19 mouse cellular contexts compared by ENCODE assay signal in the genomic region with DNA sequence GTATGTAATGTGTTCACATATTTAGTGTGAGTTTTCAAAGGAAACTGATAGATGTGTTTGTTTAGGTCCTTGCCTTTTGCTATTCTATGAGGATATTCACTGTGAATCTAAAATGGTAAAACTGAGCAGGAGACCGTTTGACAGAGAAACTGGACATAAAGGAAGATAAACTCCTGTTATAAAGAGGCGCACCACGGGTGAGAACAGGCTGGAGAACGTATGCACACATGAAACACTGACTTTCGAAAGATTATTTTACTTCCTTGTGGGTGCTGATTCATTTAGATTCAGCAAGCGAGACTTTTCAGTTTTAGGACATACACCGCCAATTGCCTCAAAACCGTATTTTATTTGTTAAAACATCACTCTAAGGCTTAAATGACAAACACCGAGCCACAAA. TPM values are rescaled to one million over a fixed set of nuclear protein-coding genes. Genes with fewer than 3 reads are reported as not detected.
"Had no signal": no experiment of that assay in that cellular context is flagged by ENCODE, and none has a peak within 500 bp of the region (broad histone marks: within the 10 kb centered on the region; RNA-seq: fewer than 3 reads in every experiment).

No protein-coding gene starts in this region.

- H3K36me3 ChIP-seq: limb, embryonic 10.5 days; limb, embryonic 13.5 days; liver, embryonic 13.5 days; midbrain, embryonic 12.5 days; midbrain, embryonic 15.5 days; neural tube, embryonic 12.5 days; neural tube, embryonic 15.5 days had no signal

- H3K9me3 ChIP-seq: limb, embryonic 10.5 days; limb, embryonic 13.5 days; liver, embryonic 13.5 days; midbrain, embryonic 12.5 days; midbrain, embryonic 15.5 days; neural tube, embryonic 12.5 days; neural tube, embryonic 15.5 days had no signal

- H3K4me2 ChIP-seq: limb, embryonic 13.5 days; liver, embryonic 13.5 days; midbrain, embryonic 12.5 days; midbrain, embryonic 15.5 days; neural tube, embryonic 12.5 days; neural tube, embryonic 15.5 days had no signal

- H3K27me3 ChIP-seq: limb, embryonic 13.5 days; liver, embryonic 13.5 days; midbrain, embryonic 12.5 days; midbrain, embryonic 15.5 days; neural tube, embryonic 12.5 days; neural tube, embryonic 15.5 days had no signal

- ATAC-seq: midbrain, embryonic 15.5 days had no signal

- H3K27ac ChIP-seq: limb, embryonic 10.5 days; limb, embryonic 13.5 days; liver, embryonic 13.5 days; midbrain, embryonic 12.5 days; midbrain, embryonic 15.5 days; neural tube, embryonic 12.5 days; neural tube, embryonic 15.5 days; stomach, postnatal 0 days had no signal

- H3K9ac ChIP-seq: limb, embryonic 13.5 days; liver, embryonic 13.5 days; midbrain, embryonic 12.5 days; midbrain, embryonic 15.5 days; neural tube, embryonic 12.5 days; neural tube, embryonic 15.5 days had no signal

- H3K4me3 ChIP-seq: limb, embryonic 10.5 days; limb, embryonic 13.5 days; liver, embryonic 13.5 days; midbrain, embryonic 12.5 days; midbrain, embryonic 15.5 days; neural tube, embryonic 12.5 days; neural tube, embryonic 15.5 days had no signal

- H3K4me1 ChIP-seq: limb, embryonic 10.5 days; limb, embryonic 13.5 days; liver, embryonic 13.5 days; midbrain, embryonic 12.5 days; midbrain, embryonic 15.5 days; neural tube, embryonic 12.5 days; neural tube, embryonic 15.5 days had no signal

- DNase-seq: kidney, adult 11 months; kidney, postnatal 36 days; liver, embryonic 13.5 days; lung, adult 2 months; lung, postnatal 14 days; lung, postnatal 4 days; right cerebral cortex, adult 18-20 months; right cerebral cortex, postnatal 14 days; right cerebral cortex, postnatal 4 days; thymus, adult 2 months; thymus, postnatal 25 days had no signal

RNA-seq across cellular contexts. Expression of gene Tfec, which starts 43.3 kb away (rescaled TPM):
- total RNA-seq: layer of hippocampus, postnatal 14 days had no signal
